Mouse (Mus musculus): ENCODE measurements around the gene Klk1b27. TPM values are rescaled to one million over a fixed set of nuclear protein-coding genes. Genes with fewer than 3 reads are reported as not detected.
A peak's percentile ranks its signal among the peaks of the same experiment; 100 is the strongest.
"Not testable (repeated sequence)": the region's sequence is repeated elsewhere in the genome, so short reads cannot be mapped to it uniquely, and the experiment has no call there.

Klk1b27 gene
- total RNA-seq (2017), result not detected in 2 replicates

- not testable (repeated sequence) for ATAC-seq (replicated peaks; ENCODE audit: low read depth, poor library complexity, severe bottlenecking)
These were observed at the start of gene Klk1b27 for GRCm38 (mm10) chr7:44051990-44052389. TSS of gene Klk1b27 (plus strand) at chr7:44052290.

GRCm38 (mm10) chr7:44004847-44005246 lies 47.2 kb upstream of the Klk1b27 start:
- ATAC-seq (replicated peaks; ENCODE audit: low read depth, poor library complexity, severe bottlenecking), result 0 out of 2 replicates have a peak, but pooled peaks have one; percentile 29

- not testable (repeated sequence) for ATAC-seq (replicated peaks; ENCODE audit: low read depth, poor library complexity, severe bottlenecking)
These were observed 40.2 kb upstream of the Klk1b27 start, which contains the start of gene Klk1b26 for GRCm38 (mm10) chr7:44011868-44012267. TSS of gene Klk1b26 (plus strand) at chr7:44012168.

GRCm38 (mm10) chr7:44014666-44015065 lies 37.4 kb upstream of the Klk1b27 start:
- ATAC-seq (replicated peaks; ENCODE audit: low read depth, poor library complexity, severe bottlenecking), result not testable (repeated sequence)

GRCm38 (mm10) chr7:44015071-44015470 lies 37.0 kb upstream of the Klk1b27 start:
- no peak for ATAC-seq (replicated peaks; ENCODE audit: low read depth, poor library complexity, severe bottlenecking)

GRCm38 (mm10) chr7:44072117-44072516 lies 20.0 kb downstream of the Klk1b27 start:
- no peak for ATAC-seq (replicated peaks; ENCODE audit: low read depth, poor library complexity, severe bottlenecking)

- no peak for ATAC-seq (replicated peaks; ENCODE audit: low read depth, poor library complexity, severe bottlenecking)
These were observed 25.6 kb downstream of the Klk1b27 start for GRCm38 (mm10) chr7:44077703-44078102.

- ATAC-seq (replicated peaks; ENCODE audit: low read depth, poor library complexity, severe bottlenecking), result no peak
These were observed 44.0 kb downstream of the Klk1b27 start for GRCm38 (mm10) chr7:44096111-44096510.

GRCm38 (mm10) chr7:44102028-44102427 lies 49.9 kb downstream of the Klk1b27 start, which contains the start of gene Klk1b21:
TSS of gene Klk1b21 (plus strand) at chr7:44102328.
- ATAC-seq (replicated peaks; ENCODE audit: low read depth, poor library complexity, severe bottlenecking), result not testable (repeated sequence)

Other genes starting within 250 kb of the Klk1b27 start
- not detected in 2 replicates for gene Klk7, start 241.0 kb upstream of the Klk1b27 start, total RNA-seq (2017)
- not detected in 2 replicates for gene Klk6, start 227.8 kb upstream of the Klk1b27 start, total RNA-seq (2017)
- not detected in 2 replicates for gene Klk5, start 210.3 kb upstream of the Klk1b27 start, total RNA-seq (2017)
- gene Klk4, start 171.1 kb upstream of the Klk1b27 start, total RNA-seq (2017), result not detected in 2 replicates
- gene Klk15, start 118.5 kb upstream of the Klk1b27 start, total RNA-seq (2017), result not detected in 2 replicates
- not detected in 2 replicates for gene Klk1b8, start 101.6 kb upstream of the Klk1b27 start, total RNA-seq (2017)
- not detected in 2 replicates for gene Klk1b1, start 85.5 kb upstream of the Klk1b27 start, total RNA-seq (2017)
- not detected in 2 replicates for gene Klk1b9, start 76.2 kb upstream of the Klk1b27 start, total RNA-seq (2017)
- gene Klk1b11, start 56.4 kb upstream of the Klk1b27 start, total RNA-seq (2017), result not detected in 2 replicates
- not detected in 2 replicates for gene Klk1b26, start 40.1 kb upstream of the Klk1b27 start, total RNA-seq (2017)
- gene Klk1b21, start 50.0 kb downstream of the Klk1b27 start, total RNA-seq (2017), result not detected in 2 replicates
- gene Klk1b22, start 60.4 kb downstream of the Klk1b27 start, total RNA-seq (2017), result not detected in 2 replicates
- gene Klk1b16, start 84.5 kb downstream of the Klk1b27 start, total RNA-seq (2017), result not detected in 2 replicates
- not detected in 2 replicates for gene Klk1b24, start 135.9 kb downstream of the Klk1b27 start, total RNA-seq (2017)
- gene Klk1b3, start 145.9 kb downstream of the Klk1b27 start, total RNA-seq (2017), result not detected in 2 replicates
- not detected in 2 replicates for gene Klk1b4, start 155.1 kb downstream of the Klk1b27 start, total RNA-seq (2017)
- not detected in 2 replicates for gene Klk1b5, start 163.7 kb downstream of the Klk1b27 start, total RNA-seq (2017)
- gene Klk1, start 173.1 kb downstream of the Klk1b27 start, total RNA-seq (2017), result not detected in 2 replicates
- gene Gm36864, start 183.9 kb downstream of the Klk1b27 start, total RNA-seq (2017), result not detected in 2 replicates
- 0.55 and 0.73 TPM in 2 replicates for gene 1700028J19Rik, start 194.4 kb downstream of the Klk1b27 start, total RNA-seq (2017)
- 97.3 and 107 TPM in 2 replicates for gene 2410002F23Rik, start 194.4 kb downstream of the Klk1b27 start, total RNA-seq (2017)
- gene Acp4, start 205.1 kb downstream of the Klk1b27 start, total RNA-seq (2017), result not detected in 2 replicates
- not detected in 2 replicates for gene Gm15517, start 209.2 kb downstream of the Klk1b27 start, total RNA-seq (2017)